Mouse (Mus musculus) thymus, adult 2 months (tissue): ENCODE results near the gene Cerkl.

ENCODE experiments used
- CTCF ChIP-seq: fragments of 200-500 bp; IDR thresholded peaks from 2 replicates; pipeline ENCODE4 v1.5.1; 2012; ENCODE audit warnings: mild to moderate bottlenecking, control low read depth, low read length, moderate library complexity, borderline replicate concordance; ENCODE audit not compliant: control insufficient read depth, poor library complexity, insufficient read depth; ENCODE audit errors: extremely low read depth
- POLR2A ChIP-seq: fragments of 200-500 bp; IDR thresholded peaks from 2 replicates; pipeline ENCODE4 v1.6.1; 2012; ENCODE audit warnings: mild to moderate bottlenecking, low read length, control low read depth, moderate library complexity; ENCODE audit not compliant: control insufficient read depth, poor library complexity, insufficient read depth; ENCODE audit errors: extremely low read depth

DNA sequence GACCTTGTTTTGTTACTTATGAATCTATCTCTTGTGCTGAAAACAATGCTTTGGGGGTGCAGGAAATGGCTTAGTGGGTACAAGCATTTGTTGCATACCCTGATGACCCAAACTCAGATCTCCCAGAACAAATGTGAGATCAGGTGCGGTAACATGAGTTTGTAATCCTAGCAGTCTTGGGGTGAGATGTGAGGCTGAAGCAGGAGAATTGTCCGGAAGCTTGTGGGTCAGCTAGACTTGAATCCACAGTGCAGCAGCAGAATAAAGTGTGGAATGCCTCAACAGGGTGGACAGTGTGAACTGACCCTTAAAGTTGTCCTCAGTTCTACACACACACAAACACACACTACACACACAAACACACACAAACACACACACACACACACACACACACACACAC, 14.4 kb downstream of the Cerkl start:
- TF ChIP-seq CTCF: no peak
- TF ChIP-seq POLR2A: no peak
